Mouse (Mus musculus): ENCODE results near the gene Arhgef10l.

DNA sequence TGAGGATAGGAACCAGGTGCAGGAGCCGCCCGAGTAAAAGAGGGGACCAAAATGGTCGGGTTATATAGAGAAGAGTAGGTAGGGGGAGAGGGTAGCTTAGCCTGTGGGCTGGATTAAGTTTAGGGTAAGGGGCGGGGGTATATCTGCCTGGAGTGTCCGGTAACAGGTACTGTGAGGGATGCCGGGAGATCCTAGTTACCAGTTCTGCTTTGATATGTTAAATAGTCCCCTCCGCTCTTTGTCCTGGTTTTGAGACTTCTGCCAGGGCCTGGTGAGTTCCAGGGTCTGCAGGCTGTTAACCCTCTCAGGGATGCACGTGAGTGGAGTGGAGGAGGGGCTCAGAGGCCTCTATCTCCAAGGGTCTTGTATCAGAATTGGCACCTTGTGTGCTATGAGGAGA lies 37.8 kb upstream of the Arhgef10l start:
- TF ChIP-seq EP300 (IDR thresholded peaks at IDR 0.05; ENCODE audit: low read depth) (no peak), CTCF (IDR thresholded peaks at IDR 0.05; ENCODE audit: low read depth) (no peak)

All from liver, postnatal 0 days (tissue).